Mouse (Mus musculus) kidney, embryonic 16.5 days (tissue): Measurements from ENCODE around the gene Scrt2. TPM values are rescaled to one million over a fixed set of nuclear protein-coding genes. Genes with fewer than 3 reads are reported as not detected.
A peak's percentile ranks its signal among the peaks of the same experiment; 100 is the strongest.

Experiments
- ATAC-seq: fragments of 200-750 bp; cut with Nextera tagmentation; 2 replicates; pipeline ENCODE4 v1.8.0; 2017; ENCODE audit warnings: moderate TSS enrichment; ENCODE audit not compliant: low FRiP score, low TSS enrichment
- H3K27ac ChIP-seq: fragments of 300-500 bp; sonication (generic); 2 replicates; pipeline ENCODE4 v1.5.1; 2014; ENCODE audit warnings: low read length
- H3K27me3 ChIP-seq: fragments of 300-500 bp; sonication (generic); 2 replicates; pipeline ENCODE4 v1.6.1; 2014; ENCODE audit warnings: low read length, control low read depth, mixed read lengths; ENCODE audit not compliant: insufficient read depth
- H3K36me3 ChIP-seq: fragments of 300-500 bp; sonication (generic); 2 replicates; pipeline ENCODE4 v1.6.1; 2014; ENCODE audit warnings: low read length, control low read depth, mixed read lengths; ENCODE audit not compliant: insufficient read depth
- H3K4me1 ChIP-seq: fragments of 300-500 bp; sonication (generic); 2 replicates; pipeline ENCODE4 v1.6.1; 2014; ENCODE audit warnings: low read length, control low read depth, mixed read lengths; ENCODE audit not compliant: insufficient read depth
- H3K4me2 ChIP-seq: fragments of 300-500 bp; sonication (generic); replicated peaks from 2 replicates; pipeline ENCODE4 v1.6.1; 2014; ENCODE audit warnings: low read depth, low read length
- H3K4me3 ChIP-seq: fragments of 300-500 bp; sonication (generic); 2 replicates; pipeline ENCODE4 v1.5.1; 2014; ENCODE audit warnings: mild to moderate bottlenecking, low read length
- H3K9ac ChIP-seq: fragments of 300-500 bp; sonication (generic); replicated peaks from 2 replicates; pipeline ENCODE4 v1.6.1; 2014; ENCODE audit warnings: low read length
- H3K9me3 ChIP-seq: fragments of 300-500 bp; sonication (generic); 2 replicates; pipeline ENCODE4 v1.6.1; 2016; ENCODE audit warnings: low read length, control low read depth
- WGBS: fragments of 180-500 bp; shearing (Covaris S2); extraction: QIAGEN DNeasy Blood & Tissue Kit; methylation state at CpG from one replicate; pipeline ENCODE4 v1.1.7; 2014; 5-methylcytosine and 5-hydroxymethylcytosine counted together
- polyA plus RNA-seq: library from polyadenylated mRNA; unstranded; fragments of >200 nt; fragmentation: Nextera tagmentation; extraction: Ambion mirVana; gene quantifications from 2 replicates; pipeline ENCODE4 v1.2.1, GENCODE M21; 2015

The Scrt2 gene
- polyA plus RNA-seq = not detected in 2 replicates

DNA sequence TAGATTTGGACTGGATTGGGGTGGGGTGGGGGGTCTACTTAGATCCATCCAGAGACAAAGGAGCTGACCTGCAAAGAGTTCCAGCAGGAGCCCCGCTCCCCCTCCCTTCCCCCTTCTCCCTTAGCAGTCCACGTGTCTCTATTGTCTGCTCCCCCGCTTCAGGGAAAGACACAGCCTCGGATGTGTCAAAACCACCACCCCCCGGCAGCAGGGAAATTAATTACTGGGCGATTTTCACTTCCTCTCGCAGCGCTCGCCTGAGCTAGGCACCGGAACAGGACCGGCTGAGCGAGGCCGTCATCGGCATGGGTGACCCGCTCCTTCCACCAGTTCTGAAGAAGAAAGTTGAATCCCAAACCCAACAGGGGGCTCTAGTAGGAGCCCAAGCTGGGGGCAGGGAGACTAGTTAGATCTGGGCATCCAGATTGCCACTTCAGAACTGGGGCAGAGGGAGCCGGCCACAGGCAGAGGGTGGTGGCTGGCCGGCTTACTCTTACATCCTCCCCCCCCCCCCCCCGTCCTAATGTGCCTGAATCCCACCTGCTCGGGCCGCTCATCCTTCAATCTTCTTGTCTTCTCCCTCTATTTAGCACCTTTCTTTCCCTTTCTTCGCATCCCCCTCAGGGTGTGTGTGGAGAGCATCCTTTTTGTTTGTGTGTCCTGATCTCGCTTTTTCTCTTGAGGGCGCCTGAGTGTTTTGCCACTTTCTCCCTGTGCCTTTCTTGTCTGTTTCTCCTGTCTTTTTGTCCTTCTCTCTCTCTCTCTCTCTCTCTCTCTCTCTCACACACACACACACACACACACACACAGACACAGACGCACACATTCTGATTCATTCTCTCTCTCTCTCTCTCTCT is at the start of gene Scrt2:
Gene Scrt2 (plus strand): TSS at position 845 of the 857 bp plus-strand sequence.
- 1% methylated on average over 24 of the region's 24 CpGs for WGBS
- peak within 1 kb of the TSS; percentile 57 for H3K4me2 ChIP-seq
- no peaks in the 10 kb centered on the region for H3K9me3 ChIP-seq
- peaks cover 15% of the 10 kb centered on the region for H3K4me1 ChIP-seq
- H3K36me3 ChIP-seq = no peaks in the 10 kb centered on the region
- peak; percentile 12; the same call in 1 of the 2 replicates for ATAC-seq
- 0 out of 2 replicates have a peak within 1 kb of the TSS, but pooled peaks have one; percentile 32 for H3K9ac ChIP-seq
- peak within 1 kb of the TSS; percentile 38 for H3K4me3 ChIP-seq
- H3K27ac ChIP-seq = no peak within 1 kb of the TSS
- peaks cover 71% of the 10 kb centered on the region for H3K27me3 ChIP-seq

DNA sequence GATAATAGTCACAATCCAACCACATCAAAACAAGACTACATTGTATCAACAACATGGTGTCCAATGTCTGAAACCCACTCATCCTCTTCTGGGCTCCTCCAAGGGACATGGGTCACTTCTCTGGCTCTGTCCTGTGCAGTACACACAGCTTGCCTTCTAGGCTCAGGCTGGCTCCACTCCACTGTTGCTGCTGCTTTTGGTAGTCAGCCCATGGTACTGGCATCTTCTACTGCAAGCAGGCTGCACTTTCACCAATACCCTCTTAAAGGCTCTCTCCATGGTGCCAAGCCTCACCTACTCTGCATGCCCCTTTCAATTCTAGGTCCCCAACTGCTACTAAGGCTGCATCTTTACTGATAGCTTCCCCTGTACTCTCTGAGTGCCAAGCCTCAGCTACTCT is 41.2 kb upstream of the Scrt2 start:
- Histone ChIP-seq H3K27ac (no peak overlapping the region), H3K4me3 (no peak overlapping the region), H3K4me1 (no peaks in the 10 kb centered on the region), H3K9ac (no peak overlapping the region), H3K9me3 (peaks cover 7% of the 10 kb centered on the region), H3K4me2 (no peak overlapping the region), H3K36me3 (no peaks in the 10 kb centered on the region), H3K27me3 (peaks cover 18% of the 10 kb centered on the region)
- no peak for ATAC-seq

DNA sequence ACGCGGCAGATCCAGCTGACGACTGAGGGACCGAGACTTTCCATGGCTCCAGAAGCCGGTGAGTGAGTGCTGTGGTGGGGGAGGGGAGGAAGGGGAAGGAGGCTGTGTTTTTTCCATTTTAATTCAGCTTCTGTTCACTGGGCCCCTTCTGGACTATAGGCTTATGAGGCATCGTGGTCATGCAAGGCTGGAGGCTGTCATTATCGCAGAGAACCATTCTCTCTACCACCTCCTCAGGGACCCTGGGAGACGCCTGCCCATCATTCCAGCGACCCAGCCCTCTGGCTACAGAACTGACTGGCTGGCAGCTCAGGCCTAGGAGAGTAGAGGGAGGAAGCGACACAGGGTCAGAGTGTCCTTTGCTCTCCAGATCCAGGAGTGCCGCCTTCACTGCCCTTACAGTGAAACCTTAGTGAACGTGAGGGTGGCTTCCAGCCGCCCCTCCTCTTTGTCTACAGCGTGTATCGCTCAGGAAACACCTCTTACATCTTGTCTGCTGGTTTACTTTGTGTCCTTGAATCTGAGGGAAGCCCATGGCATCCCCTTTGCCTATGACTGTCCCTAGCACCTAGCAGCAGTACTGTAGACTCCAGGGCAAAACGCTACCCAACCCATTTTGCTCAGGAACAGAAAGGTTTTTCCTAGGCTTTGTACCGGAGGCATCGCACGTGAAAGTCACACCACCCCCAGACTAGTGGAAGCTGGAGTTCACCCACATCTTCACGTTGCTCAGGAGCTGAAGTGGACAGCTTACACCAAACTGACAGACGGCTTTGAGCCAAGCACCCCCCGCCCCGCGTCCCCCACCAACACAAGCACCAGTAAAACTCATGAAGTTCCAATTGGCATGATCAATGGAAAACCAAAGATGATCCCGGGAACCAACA is 34.0 kb upstream of the Scrt2 start:
- Histone ChIP-seq H3K4me2 (no peak overlapping the region; the same call in 1 of the 2 replicates), H3K27me3 (peaks cover 61% of the 10 kb centered on the region), H3K9ac (no peak overlapping the region), H3K4me1 (peaks cover 18% of the 10 kb centered on the region), H3K4me3 (no peak overlapping the region), H3K27ac (no peak overlapping the region), H3K9me3 (no peaks in the 10 kb centered on the region; the same call in 1 of the 2 replicates), H3K36me3 (no peaks in the 10 kb centered on the region)
- ATAC-seq = 0 out of 2 replicates have a peak, but pooled peaks have one; percentile 36
- 4% methylated on average over 25 of the region's 25 CpGs for WGBS

DNA sequence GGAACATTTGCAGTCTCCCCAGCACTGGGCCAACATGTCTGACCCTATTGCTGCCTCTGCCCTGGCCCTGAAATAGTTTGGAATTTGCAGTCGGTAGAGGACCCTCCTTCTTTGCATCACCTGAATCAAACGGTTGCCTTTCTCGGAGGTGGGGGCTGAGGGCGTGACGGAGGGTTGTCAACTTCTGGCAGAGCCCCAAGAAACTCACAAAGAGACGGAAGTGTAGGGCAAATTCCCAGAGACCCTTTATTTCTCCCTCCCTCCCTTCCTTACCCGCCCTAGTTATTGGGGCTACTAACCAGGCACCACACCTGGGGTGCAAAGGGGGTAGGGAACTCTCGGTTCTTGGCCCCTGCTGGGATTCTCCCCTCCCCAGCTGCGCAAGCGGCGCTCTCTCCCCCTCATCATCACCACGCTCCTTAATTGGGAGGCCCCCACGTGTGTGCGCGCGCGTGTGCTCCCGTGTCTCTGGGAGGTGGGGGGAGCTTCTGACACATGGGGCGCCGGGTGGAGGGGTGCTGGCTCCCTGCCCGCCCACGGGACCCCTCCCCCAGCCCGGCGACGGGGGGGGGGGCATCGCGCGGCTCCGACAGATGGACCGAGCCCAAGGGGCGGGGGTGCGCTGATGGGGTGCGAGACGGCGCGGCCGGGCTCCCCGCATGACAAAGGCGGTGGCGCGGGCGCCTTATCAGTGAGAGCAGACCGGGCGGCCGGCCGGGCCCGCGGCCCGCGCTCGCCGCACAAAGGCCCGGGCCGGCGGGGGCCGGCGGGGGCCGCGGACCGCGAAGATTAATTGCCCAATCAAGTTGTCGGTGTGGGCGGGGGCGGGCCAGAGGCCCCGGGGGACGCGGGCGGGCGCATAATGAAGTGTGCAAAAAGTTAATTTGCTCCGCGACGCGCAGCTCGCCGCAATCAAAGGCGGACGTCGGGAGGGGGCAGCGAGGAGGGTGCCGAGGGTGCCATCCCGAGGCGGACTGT is 33.0 kb upstream of the Scrt2 start:
- Histone ChIP-seq H3K9me3 (no peaks in the 10 kb centered on the region; the same call in 1 of the 2 replicates), H3K4me3 (peak overlapping the region; percentile 54), H3K4me1 (peaks cover 18% of the 10 kb centered on the region), H3K36me3 (no peaks in the 10 kb centered on the region), H3K27me3 (peaks cover 59% of the 10 kb centered on the region), H3K9ac (peak overlapping the region; percentile 61), H3K27ac (no peak overlapping the region), H3K4me2 (peak overlapping the region; percentile 93)
- ATAC-seq = peak; percentile 33; the same call in 1 of the 2 replicates
- WGBS = under 1% methylated on average over 56 of the region's 82 CpGs

DNA sequence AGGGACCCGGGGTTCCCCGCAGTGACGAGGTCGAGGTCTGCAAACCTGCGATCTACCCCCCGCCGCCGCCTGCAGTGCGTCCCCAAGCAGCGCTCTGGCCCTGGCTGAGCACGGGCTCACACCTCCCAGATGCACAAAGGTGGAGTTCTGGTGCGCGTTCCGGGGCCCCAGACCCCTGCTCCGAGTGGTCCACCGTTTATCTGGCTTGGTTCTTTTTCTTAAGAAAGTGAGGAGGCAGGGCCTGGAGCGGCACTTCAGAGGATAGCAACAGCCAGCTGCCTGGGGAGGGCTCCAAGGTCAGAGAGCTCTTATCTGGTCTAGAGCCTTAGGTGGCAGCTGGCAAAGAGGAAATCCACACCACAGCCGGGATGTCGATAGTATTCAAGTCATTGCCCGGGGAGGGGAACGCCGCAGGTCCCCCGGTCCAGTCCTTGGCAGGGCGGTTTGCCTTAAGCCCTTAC is 32.3 kb upstream of the Scrt2 start:
- peak; percentile 24; the same call in 1 of the 2 replicates for ATAC-seq
- Histone ChIP-seq H3K9me3 (no peaks in the 10 kb centered on the region; the same call in 1 of the 2 replicates), H3K27ac (no peak overlapping the region), H3K27me3 (peaks cover 58% of the 10 kb centered on the region), H3K9ac (peak overlapping the region; percentile 61), H3K36me3 (no peaks in the 10 kb centered on the region), H3K4me3 (peak overlapping the region; percentile 54), H3K4me2 (peak overlapping the region; percentile 93), H3K4me1 (peaks cover 18% of the 10 kb centered on the region)
- under 1% methylated on average over 24 of the region's 24 CpGs for WGBS

DNA sequence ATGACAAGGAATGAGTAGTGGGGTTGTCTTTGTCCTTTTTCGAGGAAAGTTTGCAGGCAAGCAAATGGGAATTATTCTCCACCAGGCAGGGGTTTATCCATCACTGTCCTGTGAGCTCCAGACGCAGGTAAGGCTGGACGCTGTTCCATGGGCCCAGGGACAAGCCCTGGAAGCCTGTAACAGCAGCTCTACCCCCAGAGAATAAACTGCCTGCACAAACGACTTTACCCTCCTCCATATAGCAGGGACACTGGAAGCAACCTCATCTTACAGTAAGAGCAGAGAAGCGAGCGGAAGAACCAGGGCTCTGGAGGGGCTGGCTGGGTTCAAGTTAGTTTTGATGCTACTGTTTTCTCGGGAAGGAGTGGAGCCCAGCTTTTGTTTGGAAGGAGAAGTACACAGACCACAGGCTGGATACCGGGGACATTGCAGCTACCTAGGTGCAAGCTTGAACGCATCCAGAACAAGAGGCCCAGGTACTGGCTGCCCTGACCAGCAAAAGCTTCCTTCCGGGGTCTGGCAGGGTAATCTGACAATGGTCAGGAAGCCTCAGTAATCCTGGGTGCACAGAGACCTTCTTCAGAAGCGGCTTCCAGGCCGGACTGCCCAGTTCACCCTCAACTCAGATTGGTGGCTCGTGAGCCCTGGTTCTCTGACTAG is 31.6 kb upstream of the Scrt2 start:
- H3K36me3 ChIP-seq = no peaks in the 10 kb centered on the region
- H3K9me3 ChIP-seq = no peaks in the 10 kb centered on the region; the same call in 1 of the 2 replicates
- no peak overlapping the region for H3K27ac ChIP-seq
- H3K4me2 ChIP-seq = peak overlapping the region; percentile 93; the same call in 1 of the 2 replicates
- ATAC-seq = no peak
- H3K9ac ChIP-seq = no peak overlapping the region
- no peak overlapping the region for H3K4me3 ChIP-seq
- peaks cover 53% of the 10 kb centered on the region for H3K27me3 ChIP-seq
- WGBS = 4% methylated on average over 13 of the region's 13 CpGs
- peaks cover 18% of the 10 kb centered on the region for H3K4me1 ChIP-seq

DNA sequence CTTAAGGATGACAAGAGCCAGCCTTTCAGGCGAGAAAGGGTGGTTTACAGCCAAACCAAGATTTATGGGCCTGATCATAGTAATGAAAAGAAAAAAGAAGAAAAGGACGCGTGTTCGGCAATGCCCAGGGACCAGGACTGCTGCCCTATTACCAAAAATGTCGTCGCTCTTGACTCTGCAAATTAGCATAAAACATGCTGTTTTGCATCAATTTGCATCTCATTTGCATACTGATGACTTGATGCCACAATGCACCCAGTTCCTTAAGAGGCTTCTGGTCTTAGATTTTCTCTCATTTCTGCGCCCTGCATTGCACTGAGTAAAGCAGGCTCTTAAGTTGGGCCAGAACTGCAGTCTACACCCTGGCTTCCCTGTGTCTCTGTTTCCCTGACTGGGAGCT is 31.0 kb upstream of the Scrt2 start:
- 5% methylated on average over 7 of the region's 7 CpGs for WGBS
- ATAC-seq = no peak
- Histone ChIP-seq H3K4me1 (peaks cover 18% of the 10 kb centered on the region), H3K9ac (no peak overlapping the region), H3K4me3 (no peak overlapping the region), H3K36me3 (no peaks in the 10 kb centered on the region), H3K9me3 (no peaks in the 10 kb centered on the region; the same call in 1 of the 2 replicates), H3K4me2 (no peak overlapping the region), H3K27me3 (peaks cover 53% of the 10 kb centered on the region), H3K27ac (no peak overlapping the region)

DNA sequence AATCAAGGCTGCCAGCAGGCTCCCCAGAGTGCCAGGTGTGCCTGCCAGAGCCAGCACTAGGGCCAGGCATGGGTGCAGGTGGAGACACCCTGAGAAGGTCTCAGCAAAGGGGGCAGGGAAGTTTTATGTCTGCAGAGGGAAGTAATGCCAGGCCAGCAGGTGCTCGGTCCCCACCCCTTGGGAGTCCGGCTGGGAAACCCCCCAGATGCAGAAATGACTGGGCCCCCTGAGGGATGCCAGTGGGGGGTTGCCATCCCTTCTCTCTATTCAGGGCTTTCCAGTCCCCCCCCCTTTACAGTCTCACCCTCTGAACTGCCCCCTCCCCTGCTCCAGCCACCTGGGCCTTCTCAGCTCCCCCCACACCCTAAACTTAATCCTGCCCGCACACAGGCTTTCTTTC is 29.3 kb upstream of the Scrt2 start:
- H3K27ac ChIP-seq = no peak overlapping the region
- peaks cover 48% of the 10 kb centered on the region for H3K27me3 ChIP-seq
- H3K4me2 ChIP-seq = no peak overlapping the region
- WGBS = 73% methylated on average over 3 of the region's 3 CpGs
- peaks cover 18% of the 10 kb centered on the region for H3K4me1 ChIP-seq
- no peak for ATAC-seq
- H3K36me3 ChIP-seq = no peaks in the 10 kb centered on the region
- no peak overlapping the region for H3K9ac ChIP-seq
- H3K4me3 ChIP-seq = no peak overlapping the region
- H3K9me3 ChIP-seq = no peaks in the 10 kb centered on the region
